Mouse (Mus musculus): ENCODE measurements around the gene Cmc2. TPM values are rescaled to one million over a fixed set of nuclear protein-coding genes. Genes with fewer than 3 reads are reported as not detected.

The Cmc2 gene
- total RNA-seq, 4 experiments from 2014 or later, result 46.5 to 55.8 (median 50.1) TPM

DNA sequence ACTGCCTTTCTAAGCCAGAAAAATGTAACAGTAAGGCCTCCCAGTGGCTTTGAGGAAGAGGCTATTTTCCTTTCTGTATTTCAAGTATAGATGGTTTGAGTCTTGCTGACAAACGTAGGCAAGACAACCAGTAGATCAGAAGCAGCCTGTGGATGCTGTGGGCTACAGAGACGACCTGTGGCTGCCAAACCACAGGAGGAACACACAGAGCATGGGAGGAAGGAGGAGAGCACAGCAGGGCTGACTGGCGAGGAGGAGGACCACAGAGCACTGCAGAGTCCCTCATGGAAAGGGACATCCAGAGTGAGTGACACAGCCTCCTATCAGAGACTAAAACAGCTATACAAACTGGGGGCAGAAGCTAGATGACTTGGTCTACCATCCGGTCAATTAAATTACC, 16.0 kb downstream of the Cmc2 start:
- no peak for DNase-seq

DNA sequence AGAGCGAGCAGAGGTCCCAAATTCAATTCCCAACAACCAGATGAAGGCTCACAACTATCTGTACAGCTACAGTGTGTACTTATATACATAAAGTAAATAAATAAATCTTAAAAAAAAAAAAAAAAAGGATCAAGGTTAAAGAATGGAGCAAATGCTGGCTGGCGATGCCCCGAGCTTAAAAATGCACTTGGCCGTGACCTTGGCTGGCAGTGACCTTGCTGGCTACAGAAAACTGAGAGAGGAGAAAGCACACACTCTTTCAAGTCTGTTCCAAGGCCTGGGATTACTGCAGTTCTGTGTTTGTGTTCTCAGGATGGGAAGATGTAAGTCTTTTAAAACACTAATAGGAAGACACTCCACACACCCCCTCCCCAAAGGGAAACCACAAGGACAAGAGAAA, 16.5 kb downstream of the Cmc2 start:
- peak; percentile 57 for DNase-seq

DNA sequence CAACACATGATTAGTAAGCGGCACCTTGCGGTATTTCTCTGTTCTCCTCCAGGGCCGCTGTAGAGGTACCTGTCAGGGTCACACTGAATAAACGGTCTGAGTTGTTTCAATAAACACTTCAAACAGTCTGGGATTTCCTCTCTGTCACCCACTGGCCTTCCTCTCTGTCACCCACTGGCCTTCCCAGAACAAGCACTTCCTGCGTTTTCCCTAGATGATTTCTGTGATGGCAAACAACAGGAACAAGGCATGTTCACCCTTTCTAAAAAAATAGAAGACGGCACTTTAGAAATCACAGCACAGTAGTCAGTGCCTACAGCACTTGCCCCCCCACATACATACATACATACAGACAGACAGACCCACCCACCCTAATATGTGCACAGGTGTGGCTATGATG, 25.7 kb downstream of the Cmc2 start:
- DNase-seq, result no peak

DNA sequence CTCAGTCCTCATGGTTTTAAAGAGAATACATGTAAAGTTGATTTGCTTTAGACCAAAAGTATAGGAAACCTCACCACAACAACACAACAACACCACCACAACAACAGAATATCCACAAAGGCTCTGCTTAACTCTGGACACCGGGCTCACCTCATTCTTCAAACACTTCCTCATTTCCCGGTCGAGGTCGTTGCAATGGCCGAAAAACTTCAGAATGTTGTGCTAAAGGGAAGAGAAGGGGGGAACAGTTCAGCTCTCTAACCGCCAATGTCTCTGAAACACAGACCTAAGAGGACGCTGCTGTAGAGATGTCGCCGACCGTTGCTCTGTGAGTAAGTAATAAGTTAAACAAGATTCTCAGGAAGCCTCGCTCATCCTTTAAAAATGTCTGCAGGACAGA, 27.3 kb downstream of the Cmc2 start:
- DNase-seq, result no peak

DNA sequence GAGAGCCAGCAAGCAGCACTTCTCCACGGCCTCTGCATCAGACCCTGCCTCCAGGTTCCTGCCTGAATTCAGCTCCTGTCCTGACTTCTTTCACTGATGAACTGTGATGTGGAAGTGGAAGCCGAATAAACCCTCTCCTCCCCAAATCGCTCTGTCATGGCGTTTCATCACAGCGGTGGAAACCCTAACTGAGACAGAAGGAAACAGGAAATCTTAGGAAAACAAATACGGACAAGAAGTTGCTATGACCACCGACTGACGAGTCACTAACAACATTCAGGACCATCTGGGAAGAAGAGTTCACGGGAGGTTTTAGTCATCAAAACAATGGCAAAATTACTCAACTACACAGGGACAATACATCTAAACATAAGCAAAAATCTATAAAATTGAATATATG, 28.6 kb downstream of the Cmc2 start:
- no peak for DNase-seq

DNA sequence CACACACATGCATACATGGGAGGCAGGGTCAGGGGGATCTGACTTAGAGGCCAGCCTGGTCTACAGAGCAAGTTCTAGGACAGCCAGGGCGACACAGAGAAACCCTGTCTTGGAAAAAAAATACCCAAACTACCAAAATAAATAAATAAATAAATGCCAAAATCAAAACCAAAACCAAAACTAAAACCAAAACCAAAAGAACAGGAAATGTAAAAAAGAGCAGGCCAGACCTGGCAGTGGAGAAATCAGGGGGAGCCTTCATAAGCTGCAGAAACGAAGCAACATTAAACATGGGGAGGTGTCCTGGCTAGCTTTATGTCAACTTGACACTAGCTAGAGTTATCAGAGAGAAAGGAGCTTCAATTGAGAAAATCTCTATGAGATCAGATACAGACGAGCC, 29.1 kb downstream of the Cmc2 start:
- DNase-seq, result no peak

DNA sequence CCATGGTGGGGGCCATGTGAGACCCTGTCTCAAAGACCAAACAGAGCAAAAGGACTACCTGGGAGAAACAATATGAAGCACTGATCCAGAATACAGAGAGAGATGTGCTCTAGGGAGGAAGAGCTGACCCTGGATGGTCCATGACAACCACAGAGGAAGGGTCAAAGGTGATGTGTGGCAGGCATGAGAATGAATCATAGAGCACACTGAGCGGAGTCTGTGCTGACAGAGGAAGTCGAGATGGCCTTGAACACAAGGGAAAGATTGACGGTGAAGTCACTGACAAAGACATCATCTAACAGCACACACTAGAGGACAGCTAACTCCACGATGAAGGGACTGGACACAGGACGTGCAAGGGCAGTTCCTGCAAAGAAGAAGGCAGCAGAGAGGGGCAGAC, 29.8 kb downstream of the Cmc2 start:
- no peak for DNase-seq

DNA sequence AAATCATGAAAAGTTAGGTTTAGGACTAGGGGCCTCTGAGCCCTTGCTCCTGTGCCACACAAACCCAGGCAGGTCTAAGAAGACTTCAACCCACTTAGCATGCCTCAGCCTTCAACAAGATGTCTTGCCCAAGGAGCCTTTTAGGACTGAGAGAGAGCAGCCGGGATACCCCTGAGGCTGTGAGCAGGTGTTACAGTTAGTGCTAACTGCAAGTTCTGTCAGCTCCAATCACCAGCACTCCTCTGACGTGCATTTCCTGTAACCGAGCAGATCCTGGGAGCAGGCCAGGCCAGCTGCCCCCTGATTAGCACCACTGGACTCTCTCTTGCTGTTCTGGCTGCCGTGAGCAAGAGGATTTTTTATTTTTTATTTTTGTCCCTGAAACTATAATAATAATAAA, 33.4 kb downstream of the Cmc2 start:
- DNase-seq, result no peak

DNA sequence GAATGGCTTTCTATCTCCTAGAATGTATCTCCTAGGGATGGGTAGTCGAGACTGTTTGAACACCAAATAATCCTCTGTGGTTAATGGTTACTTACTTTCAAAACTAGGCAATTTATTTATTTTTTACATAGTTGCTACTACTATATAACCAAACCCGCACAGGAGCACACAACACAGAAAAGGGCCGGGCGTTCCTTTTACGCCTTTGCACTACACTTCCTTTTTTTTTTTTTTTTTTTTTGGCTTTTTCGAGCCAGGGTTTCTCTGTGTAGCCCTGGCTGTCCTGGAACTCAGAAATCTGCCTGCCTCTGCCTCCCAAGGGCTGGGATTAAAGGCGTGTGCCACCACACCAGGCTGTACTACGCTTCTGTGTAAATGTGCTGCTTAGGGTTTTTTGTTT, 39.9 kb downstream of the Cmc2 start:
- DNase-seq, result no peak

DNA sequence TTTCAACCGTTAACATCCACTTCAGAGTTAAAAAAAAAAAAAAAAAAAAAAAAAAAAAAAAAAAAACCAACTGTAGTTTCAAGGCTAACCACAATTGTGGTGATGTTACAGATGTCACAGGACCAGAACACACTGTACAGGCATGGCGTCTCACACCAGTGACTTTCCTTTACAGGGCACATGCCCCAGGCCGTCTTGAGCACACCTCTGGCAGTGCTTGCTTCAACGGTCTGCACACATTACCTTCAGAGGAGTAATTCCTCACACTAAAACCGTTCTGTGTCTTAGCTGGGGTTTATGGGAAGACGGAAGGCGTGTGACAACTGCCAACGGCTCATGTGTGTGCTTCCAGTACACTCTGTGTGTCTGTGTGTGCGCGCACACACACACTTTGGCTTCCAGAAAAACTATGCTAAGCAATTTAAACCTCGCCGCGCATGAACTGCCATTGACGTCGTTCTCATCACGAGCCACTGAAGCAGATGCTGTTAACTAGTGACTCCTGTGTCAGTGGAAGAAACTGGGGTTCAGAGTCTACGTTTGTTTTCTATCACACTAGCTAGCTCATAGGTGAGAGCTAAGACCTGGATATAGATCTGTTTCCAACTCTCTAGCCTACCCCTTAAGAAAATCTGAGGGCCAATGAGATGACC, 45.3 kb downstream of the Cmc2 start:
- DNase-seq, result no peak

DNA sequence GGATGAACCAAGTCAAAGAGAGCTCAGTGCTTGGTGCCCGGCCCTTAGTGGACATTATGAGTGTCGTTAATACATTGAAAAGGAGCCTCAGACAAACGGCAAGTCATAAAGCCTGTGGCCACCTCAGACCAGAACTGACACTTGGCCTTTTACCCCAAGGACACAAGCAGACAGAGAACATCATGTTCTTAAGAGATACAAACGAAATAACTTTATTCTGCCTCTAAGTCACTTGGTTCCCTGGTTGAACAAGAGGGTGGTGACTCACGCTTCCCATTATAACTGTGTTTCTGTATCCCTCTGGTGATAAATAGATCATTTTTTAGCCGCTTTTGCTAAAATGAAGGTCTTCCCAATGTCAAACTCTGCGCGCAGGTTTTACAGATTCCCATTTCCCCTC, 47.3 kb downstream of the Cmc2 start:
- DNase-seq, result no peak

DNA sequence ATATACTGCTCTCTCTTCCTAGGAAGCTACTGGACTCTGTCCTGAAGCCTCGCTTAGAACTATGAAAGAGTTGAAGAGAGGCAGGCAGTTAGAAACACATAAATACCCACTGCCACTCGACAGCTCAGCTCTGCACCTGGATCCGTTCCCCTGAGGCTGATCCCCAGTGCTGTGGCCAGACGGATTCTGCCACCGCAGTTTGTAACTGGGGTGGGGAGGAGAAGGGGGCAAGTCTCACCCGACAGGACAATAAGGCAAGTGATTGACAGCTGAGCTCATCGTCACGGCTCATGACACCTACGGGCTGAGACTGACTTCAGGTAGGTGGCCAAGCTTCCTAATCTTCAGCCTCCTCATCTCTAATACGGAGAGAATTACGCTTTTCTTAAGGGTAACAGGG, 47.7 kb downstream of the Cmc2 start:
- DNase-seq, result no peak

DNA sequence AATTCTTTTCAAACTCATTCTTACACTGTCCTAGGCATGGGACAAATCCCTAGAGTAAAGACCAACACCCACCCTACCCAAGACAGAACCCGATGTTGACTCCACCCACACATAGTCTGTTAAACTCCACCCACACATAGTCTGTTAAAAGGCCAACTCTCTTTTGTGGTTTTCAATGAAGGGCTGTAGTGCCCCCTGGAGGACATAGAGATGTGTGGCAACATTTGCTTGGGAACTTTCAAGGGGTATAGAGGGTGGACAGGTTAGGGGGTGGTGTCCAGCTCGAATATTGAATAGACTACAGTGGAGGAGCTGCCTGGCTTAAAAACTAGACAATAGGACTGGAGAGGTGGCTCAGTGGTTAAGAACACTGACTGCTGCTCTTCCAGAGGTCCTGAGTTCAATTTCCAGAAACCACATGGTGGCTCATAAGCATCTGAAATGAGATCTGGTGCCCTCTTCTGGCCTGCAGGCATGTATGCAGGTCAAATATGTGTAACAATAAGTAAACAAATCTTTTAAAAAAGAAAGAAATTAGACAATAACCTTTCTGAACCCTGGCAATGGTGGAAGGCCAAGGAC, 48.4 kb downstream of the Cmc2 start:
- DNase-seq, result no peak

DNA sequence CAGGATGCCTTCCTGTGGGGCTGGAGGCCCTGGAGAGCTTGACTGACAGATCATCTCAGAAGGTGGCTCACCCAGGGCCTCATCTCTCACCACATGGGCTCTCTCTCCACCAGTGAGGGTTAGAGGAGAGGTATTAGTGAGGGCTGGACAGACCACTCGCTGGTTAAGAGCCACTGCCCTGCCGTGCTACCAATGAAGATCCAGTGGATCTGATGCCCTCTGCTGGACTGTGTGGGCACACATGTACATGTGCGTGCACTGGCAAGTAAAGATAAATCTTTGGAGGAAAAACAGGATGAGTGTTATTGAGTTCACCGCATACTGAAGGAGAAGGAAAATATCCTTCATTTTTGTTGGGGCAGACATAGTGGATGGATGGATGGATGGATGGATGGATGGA, 52.6 kb downstream of the Cmc2 start:
- DNase-seq, result peak; percentile 33

DNA sequence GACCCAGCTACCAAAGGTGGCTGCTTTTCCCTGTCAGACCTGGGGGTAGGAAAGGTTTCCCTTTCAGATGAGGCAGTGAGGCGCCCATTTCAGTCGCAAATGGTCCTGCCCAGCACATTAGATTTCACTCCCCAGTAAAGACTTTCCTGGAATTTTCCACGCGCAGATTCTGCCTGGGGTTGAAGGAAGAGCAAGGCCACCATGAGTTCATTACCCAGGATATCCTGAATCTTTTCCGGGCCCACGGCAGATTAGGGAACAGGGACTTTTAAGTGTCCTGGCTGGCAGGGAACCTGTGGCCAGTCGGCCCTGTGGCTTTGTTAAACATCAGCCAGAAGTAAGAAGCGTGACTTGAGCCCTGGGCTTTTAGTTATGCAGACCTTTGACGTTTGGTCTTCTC, 53.9 kb downstream of the Cmc2 start:
- no peak for DNase-seq

DNA sequence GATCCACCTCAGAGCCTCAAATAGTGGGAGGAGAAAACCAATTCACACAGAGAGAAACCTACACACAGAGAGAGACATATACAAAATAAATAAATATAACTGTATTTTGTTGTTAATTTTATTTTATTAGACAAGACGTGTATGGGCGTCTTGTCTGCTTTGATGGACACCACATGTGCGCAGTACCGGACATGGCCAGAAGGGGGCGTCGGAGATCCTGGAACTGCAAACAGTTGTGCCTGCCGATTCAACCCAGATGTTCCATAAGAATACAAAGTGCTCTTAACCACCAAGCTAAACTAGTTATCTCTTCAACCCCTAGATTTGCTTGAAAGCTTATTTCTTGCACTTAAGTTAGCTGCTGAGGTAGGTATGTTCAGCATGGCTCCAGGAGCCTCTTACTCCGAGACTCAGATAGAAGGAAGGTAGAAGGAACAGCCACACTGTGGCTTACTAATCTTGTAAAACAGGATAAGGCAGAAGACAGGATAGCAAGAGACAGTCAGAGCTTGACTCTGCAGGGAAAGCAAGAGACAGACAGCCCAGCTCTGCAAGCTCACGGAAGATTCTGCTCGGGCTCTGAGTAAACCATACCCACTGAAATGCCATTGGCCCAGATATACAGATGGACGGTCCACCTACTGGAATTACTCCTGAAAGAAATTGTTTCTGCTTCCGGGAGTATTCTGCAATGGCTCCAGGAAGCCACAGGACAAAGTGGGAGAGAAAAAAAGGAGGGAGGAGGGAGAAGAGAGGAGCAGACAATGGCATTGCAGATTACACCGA, 54.9 kb downstream of the Cmc2 start:
- no peak for DNase-seq

DNA sequence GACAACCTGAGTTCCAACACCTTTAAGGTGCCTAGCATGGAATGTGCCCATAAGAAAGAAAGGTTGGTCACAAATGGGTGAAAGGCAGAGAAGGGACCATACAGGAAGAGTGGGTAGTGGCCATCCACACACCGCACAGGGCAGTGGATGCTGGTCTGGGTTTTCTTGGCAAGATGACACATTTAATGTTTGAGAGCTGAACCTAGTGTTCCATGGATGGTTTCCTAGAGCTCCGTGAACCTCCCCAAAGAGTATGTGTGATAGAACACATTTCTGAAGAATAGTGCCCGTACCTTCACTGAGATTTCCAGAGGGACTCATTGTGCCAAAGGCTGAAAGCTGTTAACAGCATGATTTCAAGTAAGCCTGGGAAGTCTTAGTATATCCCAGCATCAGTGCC, 56.7 kb downstream of the Cmc2 start:
- DNase-seq, result no peak

DNA sequence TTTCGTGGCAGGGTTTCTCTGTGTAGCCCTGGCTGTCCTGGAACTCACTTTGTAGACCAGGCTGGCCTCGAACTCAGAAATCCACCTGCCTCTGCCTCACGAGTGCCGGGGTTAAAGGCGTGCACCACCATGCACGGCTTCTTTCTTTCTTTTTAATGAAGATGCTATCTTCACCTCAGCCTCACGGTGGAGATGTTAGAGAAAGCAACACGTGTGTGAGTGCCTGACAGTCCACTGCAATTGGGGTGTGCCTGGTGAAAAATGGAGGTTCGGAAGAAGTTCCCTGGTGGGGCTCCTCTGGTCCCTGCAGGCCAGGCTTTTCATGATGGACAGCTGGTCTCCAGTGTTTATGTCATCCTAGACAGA, 57.2 kb downstream of the Cmc2 start:
- no peak for DNase-seq

DNA sequence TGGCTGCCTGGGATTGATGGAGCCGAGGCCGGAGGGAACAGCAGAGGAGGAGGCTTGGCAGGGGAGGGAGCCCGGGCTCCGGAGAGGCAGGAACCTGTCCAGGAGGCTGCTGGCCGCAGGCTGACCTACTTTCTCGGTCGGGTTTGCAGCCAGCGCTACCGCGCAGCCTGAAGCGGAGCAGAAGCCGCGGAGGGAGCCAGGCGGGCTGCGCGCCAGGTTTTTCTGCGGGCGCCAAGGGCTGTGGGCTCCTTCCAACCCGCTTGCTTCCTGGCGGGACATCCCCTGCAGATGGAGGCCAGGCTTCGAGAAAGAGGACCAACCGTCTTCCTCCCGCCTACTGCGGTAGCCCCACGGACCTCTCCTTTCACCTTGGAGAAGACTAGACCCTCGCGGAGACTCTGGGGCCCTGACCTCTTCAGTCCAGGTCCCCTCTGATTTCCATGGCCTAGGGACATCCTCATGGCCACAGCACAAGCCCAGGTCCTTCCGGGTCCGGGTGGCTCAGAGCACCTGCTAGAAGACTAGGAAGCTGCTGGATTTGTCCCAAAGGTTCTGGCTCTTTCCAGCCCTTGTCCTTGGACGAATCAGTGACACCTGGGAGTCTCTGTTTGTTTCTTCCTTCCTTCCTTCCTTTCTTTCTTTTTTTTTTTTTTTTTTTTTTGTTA, 57.8 kb downstream of the Cmc2 start:
- peak; percentile 55 for DNase-seq

DNA sequence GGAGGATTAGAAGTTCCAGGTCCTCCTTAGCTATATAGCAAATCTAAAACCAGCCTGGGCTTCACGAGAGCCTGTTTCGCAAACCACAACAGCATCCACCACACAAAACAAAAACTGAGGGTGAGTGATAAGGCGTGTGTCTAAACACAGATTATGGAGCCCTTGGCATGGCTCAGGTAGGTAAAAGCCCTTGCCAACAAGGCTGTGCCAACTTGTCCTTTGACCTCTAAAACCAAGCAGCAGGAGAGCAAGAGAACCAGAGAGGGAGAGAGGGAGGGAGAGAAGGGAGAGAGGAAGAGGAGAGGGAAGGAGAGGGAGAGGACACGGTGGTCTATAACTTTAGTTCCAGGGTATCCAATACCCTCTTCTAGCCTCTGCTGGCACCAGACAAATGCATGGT, 59.1 kb downstream of the Cmc2 start:
- no peak for DNase-seq

DNA sequence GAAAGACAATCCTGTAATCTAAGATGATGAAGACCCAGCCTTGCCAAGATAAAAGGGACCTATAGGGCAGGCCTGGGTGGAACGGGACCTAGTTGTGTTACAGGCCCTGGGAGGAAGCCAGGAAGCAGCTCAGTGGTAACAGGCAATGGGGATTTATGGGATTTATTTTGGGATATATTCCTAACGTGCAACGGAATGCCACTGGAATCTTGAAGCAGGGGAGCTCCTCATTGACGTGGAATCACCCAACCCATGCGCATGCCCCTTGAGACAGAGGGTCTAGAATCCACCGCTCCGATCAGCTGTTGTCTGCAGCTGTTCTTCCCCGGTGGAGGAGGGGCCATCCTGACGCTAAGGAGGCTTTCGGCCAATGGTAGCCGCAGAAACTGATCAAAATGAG, 69.2 kb downstream of the Cmc2 start:
- DNase-seq, result no peak

DNA sequence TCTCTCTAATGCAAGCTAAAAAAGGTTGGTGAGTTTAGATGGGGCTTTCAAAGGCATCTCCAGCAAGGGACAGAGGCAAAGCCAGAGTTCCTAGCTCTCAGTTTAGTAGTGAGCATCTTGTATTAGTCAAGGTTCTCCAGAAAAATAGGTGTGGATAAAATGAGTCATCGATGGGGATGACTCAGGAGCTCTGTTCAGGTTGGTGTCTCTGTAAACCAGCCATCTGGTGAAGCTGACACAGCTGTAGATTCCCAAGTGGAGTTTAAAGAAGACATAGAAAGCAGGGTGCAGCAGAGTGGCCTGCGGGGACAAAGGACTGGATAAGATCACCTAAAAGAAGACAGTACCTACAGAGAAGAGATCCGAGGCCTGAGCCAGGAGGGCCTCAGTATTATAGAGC, 73.2 kb downstream of the Cmc2 start:
- DNase-seq, result no peak

DNA sequence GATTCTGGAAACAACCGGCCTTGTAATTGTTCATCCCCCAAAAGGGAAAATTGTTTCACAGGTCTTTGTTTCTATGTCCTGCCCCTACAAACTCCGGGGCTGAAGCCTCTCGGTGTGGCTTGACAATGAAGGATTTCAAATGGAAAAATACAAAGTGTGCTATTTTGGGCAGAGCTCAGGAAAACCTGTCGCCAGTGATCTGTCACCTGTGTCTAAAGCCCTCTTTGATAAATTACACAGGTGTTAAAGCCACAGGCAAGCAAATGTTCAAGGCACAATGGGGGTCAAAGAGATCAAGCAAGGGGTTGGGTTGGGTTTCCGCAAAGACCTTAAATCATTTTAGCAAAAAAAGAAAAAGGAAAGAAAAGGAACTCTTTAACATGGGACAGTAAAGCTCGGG, 78.6 kb downstream of the Cmc2 start:
- no peak for DNase-seq
